Mouse (Mus musculus) ES-Bruce4 (cell line): ENCODE results near the gene Pnlip. TPM values are rescaled to one million over a fixed set of nuclear protein-coding genes. Genes with fewer than 3 reads are reported as not detected.

ENCODE experiments used
- H3K27ac ChIP-seq: 2 replicates; pipeline ENCODE4 v1.5.1; 2012; ENCODE audit warnings: low read length, inconsistent platforms; ENCODE audit not compliant: insufficient read depth
- H3K27me3 ChIP-seq: 2 replicates; pipeline ENCODE4 v1.6.1; 2012; ENCODE audit warnings: mild to moderate bottlenecking, low read length, inconsistent platforms; ENCODE audit not compliant: control insufficient read depth, poor library complexity, insufficient read depth, severe bottlenecking
- H3K36me3 ChIP-seq: 2 replicates; pipeline ENCODE4 v1.6.1; 2012; ENCODE audit warnings: inconsistent platforms, mild to moderate bottlenecking, low read length, moderate library complexity; ENCODE audit not compliant: control insufficient read depth, poor library complexity, insufficient read depth, severe bottlenecking
- H3K4me1 ChIP-seq: one replicate; pipeline ENCODE4 v1.8.1; 2011; ENCODE audit warnings: low read length; ENCODE audit not compliant: control insufficient read depth, insufficient read depth
- H3K4me3 ChIP-seq: 2 replicates; pipeline ENCODE4 v1.5.1; 2011; ENCODE audit warnings: low read depth, mild to moderate bottlenecking, low read length
- H3K9ac ChIP-seq: 2 replicates; pipeline ENCODE4 v1.6.1; 2012; ENCODE audit warnings: low read depth, mild to moderate bottlenecking, inconsistent platforms; ENCODE audit not compliant: poor library complexity, severe bottlenecking
- H3K9me3 ChIP-seq: replicated peaks from 2 replicates; pipeline ENCODE4 v1.6.1; 2012; ENCODE audit warnings: mild to moderate bottlenecking, low read length, inconsistent platforms; ENCODE audit not compliant: control insufficient read depth, poor library complexity, insufficient read depth, severe bottlenecking
- CTCF ChIP-seq: IDR thresholded peaks from one replicate; pipeline ENCODE4 v1.8.1; 2011; ENCODE audit warnings: low read depth, low read length
- EP300 ChIP-seq: IDR thresholded peaks from 2 replicates; pipeline ENCODE4 v1.6.1; 2011; ENCODE audit warnings: low read depth, low read length; ENCODE audit not compliant: insufficient read depth
- POLR2A ChIP-seq: IDR thresholded peaks from one replicate; pipeline ENCODE4 v1.8.1; 2011; ENCODE audit warnings: low read length; ENCODE audit not compliant: insufficient read depth
- polyA plus RNA-seq: library from polyadenylated mRNA; stranded (reverse); fragments of >200 nt; gene quantifications from 2 replicates; pipeline ENCODE4 v1.2.4, GENCODE M21; 2011; ENCODE audit warnings: low read depth; ENCODE audit not compliant: missing spikeins, insufficient read depth, insufficient read length

Pnlip gene
- polyA plus RNA-seq, 1 experiment, result not detected

GRCm38 (mm10) chr19:58624799-58625198 is 27.5 kb upstream of the Pnlip start:
- H3K27me3 ChIP-seq, result no peaks in the 10 kb centered on the region
- no peaks in the 10 kb centered on the region for H3K9me3 ChIP-seq
- H3K4me3 ChIP-seq, result no peak overlapping the region
- no peak overlapping the region for H3K27ac ChIP-seq
- no peaks in the 10 kb centered on the region for H3K36me3 ChIP-seq
- no peak overlapping the region for H3K9ac ChIP-seq
- no peaks in the 10 kb centered on the region for H3K4me1 ChIP-seq
- TF ChIP-seq POLR2A, result no peak

- no peaks in the 10 kb centered on the region for H3K27me3 ChIP-seq
- no peaks in the 10 kb centered on the region for H3K9me3 ChIP-seq
- H3K4me1 ChIP-seq, result no peaks in the 10 kb centered on the region
- no peaks in the 10 kb centered on the region for H3K36me3 ChIP-seq
- no peak overlapping the region for H3K27ac ChIP-seq
- H3K4me3 ChIP-seq, result no peak overlapping the region
- TF ChIP-seq EP300 (no peak), CTCF (no peak), POLR2A (no peak)
- no peak overlapping the region for H3K9ac ChIP-seq
Observed at GRCm38 (mm10) chr19:58625254-58625947, 26.9 kb upstream of the Pnlip start.

- no peak overlapping the region for H3K27ac ChIP-seq
- H3K4me1 ChIP-seq, result no peaks in the 10 kb centered on the region
- H3K4me3 ChIP-seq, result no peak overlapping the region
- no peaks in the 10 kb centered on the region for H3K9me3 ChIP-seq
- H3K9ac ChIP-seq, result no peak overlapping the region
- no peak for TF ChIP-seq POLR2A
- no peak for TF ChIP-seq CTCF
- H3K27me3 ChIP-seq, result no peaks in the 10 kb centered on the region
- H3K36me3 ChIP-seq, result no peaks in the 10 kb centered on the region
Observed at GRCm38 (mm10) chr19:58627406-58628337, 24.6 kb upstream of the Pnlip start.

- Histone ChIP-seq H3K4me1 (no peaks in the 10 kb centered on the region), H3K27ac (no peak overlapping the region), H3K27me3 (no peaks in the 10 kb centered on the region), H3K4me3 (no peak overlapping the region), H3K9ac (no peak overlapping the region), H3K9me3 (no peaks in the 10 kb centered on the region), H3K36me3 (no peaks in the 10 kb centered on the region)
- TF ChIP-seq POLR2A (no peak), EP300 (no peak)
Observed at GRCm38 (mm10) chr19:58629351-58629773, 22.9 kb upstream of the Pnlip start.

GRCm38 (mm10) chr19:58650036-58650435 is 2.3 kb upstream of the Pnlip start:
- H3K9me3 ChIP-seq, result no peaks in the 10 kb centered on the region

GRCm38 (mm10) chr19:58662098-58662497 is 9.8 kb downstream of the Pnlip start:
- no peaks in the 10 kb centered on the region for H3K36me3 ChIP-seq
- no peak overlapping the region for H3K9ac ChIP-seq
- H3K4me1 ChIP-seq, result no peaks in the 10 kb centered on the region
- TF ChIP-seq EP300, result no peak
- TF ChIP-seq CTCF, result no peak
- no peak for TF ChIP-seq POLR2A
- H3K27me3 ChIP-seq, result no peaks in the 10 kb centered on the region
- no peak overlapping the region for H3K4me3 ChIP-seq
- no peaks in the 10 kb centered on the region for H3K9me3 ChIP-seq
- no peak overlapping the region for H3K27ac ChIP-seq

More at GRCm38 (mm10) chr19:58650036-58650435, 2.3 kb upstream of the Pnlip start:
- no peaks in the 10 kb centered on the region for H3K4me1 ChIP-seq
- no peak overlapping the region for H3K4me3 ChIP-seq
- no peak for TF ChIP-seq EP300
- TF ChIP-seq CTCF, result no peak
- TF ChIP-seq POLR2A, result no peak
- no peaks in the 10 kb centered on the region for H3K36me3 ChIP-seq
- no peak overlapping the region for H3K9ac ChIP-seq
- H3K27me3 ChIP-seq, result no peaks in the 10 kb centered on the region
- H3K27ac ChIP-seq, result no peak overlapping the region
